Mouse (Mus musculus) common myeloid progenitor, adult 5-6 weeks (primary cell): ENCODE results near the gene Odf2. TPM values are rescaled to one million over a fixed set of nuclear protein-coding genes. Genes with fewer than 3 reads are reported as not detected.

Experiments used
- total RNA-seq: library from RNA; stranded (forward); fragments of 200-1000, 187-1606 nt; gene quantifications from 2 replicates; pipeline ENCODE4 v1.2.3, GENCODE M21; 2017

Odf2 gene
- total RNA-seq, 1 experiment from 2014 or later, result 76.4 TPM

Other genes with a start within 250 kb of the Odf2 start
- not detected in 2 replicates for gene Gm13420, start 137.5 kb upstream of the Odf2 start, total RNA-seq
- gene Gm13547, start 129.9 kb upstream of the Odf2 start, total RNA-seq, result not detected in 2 replicates
- gene Coq4, start 101.7 kb upstream of the Odf2 start, total RNA-seq, result 7.4 and 10.3 TPM in 2 replicates
- gene Trub2, start 100.7 kb upstream of the Odf2 start, total RNA-seq, result 45.7 and 58.0 TPM in 2 replicates
- 3.3 and 5.9 TPM in 2 replicates for gene Slc27a4, start 86.6 kb upstream of the Odf2 start, total RNA-seq
- gene Urm1, start 69.1 kb upstream of the Odf2 start, total RNA-seq, result 20.1 and 23.9 TPM in 2 replicates
- gene Cercam, start 20.1 kb upstream of the Odf2 start, total RNA-seq, result 9.8 and 14.0 TPM in 2 replicates
- 71.3 and 85.0 TPM in 2 replicates for gene Gle1, start 46.2 kb downstream of the Odf2 start, total RNA-seq
- 84.1 and 89.2 TPM in 2 replicates for gene Sptan1, start 76.3 kb downstream of the Odf2 start, total RNA-seq
- gene Wdr34, start 159.7 kb downstream of the Odf2 start, total RNA-seq, result 11.5 and 15.6 TPM in 2 replicates
- gene Set, start 168.2 kb downstream of the Odf2 start, total RNA-seq, result 1,475 and 1,487 TPM in 2 replicates
- 11.8 and 22.9 TPM in 2 replicates for gene Pkn3, start 188.5 kb downstream of the Odf2 start, total RNA-seq
- 8.0 and 11.4 TPM in 2 replicates for gene Zdhhc12, start 204.4 kb downstream of the Odf2 start, total RNA-seq
- 11.8 and 17.4 TPM in 2 replicates for gene Zer1, start 235.4 kb downstream of the Odf2 start, total RNA-seq
- 30.2 and 49.2 TPM in 2 replicates for gene Tbc1d13, start 244.5 kb downstream of the Odf2 start, total RNA-seq